Comparison of ENCODE assay signal across 32 mouse cellular contexts in genomic region chr17:47479887-47480286, GRCm38 (mm10). TPM values are rescaled to one million over a fixed set of nuclear protein-coding genes. Genes with fewer than 3 reads are reported as not detected.
A peak's percentile ranks its signal among the peaks of the same experiment; 100 is the strongest.
DNase-seq lines count a peak whose midpoint lies in the region; ATAC-seq lines count a peak whose summit lies in the region.
"Had no signal": no experiment of that assay in that cellular context is flagged by ENCODE, and none has a peak within 500 bp of the region (broad histone marks: within the 10 kb centered on the region; RNA-seq: fewer than 3 reads in every experiment).

No protein-coding gene starts in this region.

- no peak overlapping the region for H3K4me3 ChIP-seq in heart, embryonic 10.5 days
- no peak overlapping the region for H3K4me3 ChIP-seq in heart, embryonic 13.5 days
- H3K4me3 ChIP-seq in forebrain, embryonic 16.5 days (replicated peaks; ENCODE audit: low read length) = no peak overlapping the region
- H3K4me3 ChIP-seq: embryonic facial prominence, embryonic 10.5 days; embryonic facial prominence, embryonic 13.5 days; erythroblast, embryonic 14.5 days; forebrain, embryonic 12.5 days; forebrain, embryonic 15.5 days; heart, adult 2 months; hindbrain, embryonic 12.5 days; hindbrain, embryonic 15.5 days; intestine, embryonic 15.5 days had no signal

- no peak for ATAC-seq in heart, embryonic 13.5 days (ENCODE audit: extremely low read depth, insufficient number of reproducible peaks, low FRiP score, low TSS enrichment)
- no peak for ATAC-seq in forebrain, embryonic 16.5 days
- ATAC-seq: activated CD4-positive, CD25-positive, alpha-beta regulatory T cell, adult 4 months; forebrain, embryonic 15.5 days; intestine, embryonic 15.5 days had no signal

- no peak for DNase-seq in heart, embryonic 10.5 days (ENCODE audit: low spot score)
- DNase-seq in heart, postnatal 25 days (ENCODE audit: low spot score) = no peak
- no peak for DNase-seq in heart, adult 9 months (ENCODE audit: low spot score in 2 of 2)
- DNase-seq in 416B (ENCODE audit: low read depth) = peak; percentile 15
- DNase-seq: adrenal gland, adult 8-10 months; adrenal gland, postnatal 25 days; B cell, adult 2 months; cerebellum, adult 11-12 months; cerebellum, adult 8-10 months; cerebellum, postnatal 10 days; cerebellum, postnatal 36 days; embryo, embryonic 11 days; gastrocnemius, postnatal 10 days; gastrocnemius, postnatal 36 days; heart, adult 2 months; kidney, adult 11 months; kidney, adult 9 months had no signal

- peaks cover 34% of the 10 kb centered on the region for H3K4me1 ChIP-seq in heart, embryonic 10.5 days
- H3K4me1 ChIP-seq in heart, embryonic 13.5 days = peaks cover 17% of the 10 kb centered on the region
- no peaks in the 10 kb centered on the region for H3K4me1 ChIP-seq in forebrain, embryonic 16.5 days (replicated peaks; ENCODE audit: control insufficient read depth, insufficient read depth, low read length)
- H3K4me1 ChIP-seq: forebrain, embryonic 15.5 days; hindbrain, embryonic 15.5 days had no signal

- peak overlapping the region; percentile 70 for H3K27ac ChIP-seq in heart, embryonic 10.5 days
- peak overlapping the region; percentile 20 for H3K27ac ChIP-seq in heart, embryonic 13.5 days (replicated peaks)
- H3K27ac ChIP-seq in forebrain, embryonic 16.5 days (ENCODE audit: low read length) = no peak overlapping the region
- H3K27ac ChIP-seq: embryonic facial prominence, embryonic 10.5 days; embryonic facial prominence, embryonic 13.5 days; forebrain, embryonic 12.5 days; forebrain, embryonic 15.5 days; heart, adult 2 months; hindbrain, embryonic 12.5 days; hindbrain, embryonic 15.5 days; intestine, embryonic 15.5 days had no signal

- H3K27me3 ChIP-seq in heart, embryonic 10.5 days (ENCODE audit: insufficient read depth, poor library complexity, severe bottlenecking) = no peaks in the 10 kb centered on the region
- no peaks in the 10 kb centered on the region for H3K27me3 ChIP-seq in heart, embryonic 13.5 days (replicated peaks)
- H3K27me3 ChIP-seq in forebrain, embryonic 16.5 days (replicated peaks; ENCODE audit: control insufficient read depth, insufficient read depth, low read length) = no peaks in the 10 kb centered on the region
- H3K27me3 ChIP-seq: embryonic facial prominence, embryonic 13.5 days; forebrain, embryonic 12.5 days; forebrain, embryonic 15.5 days; hindbrain, embryonic 12.5 days; hindbrain, embryonic 15.5 days; intestine, embryonic 15.5 days had no signal

- 30% methylated on average over 3 of the region's 3 CpGs for WGBS in heart, embryonic 10.5 days
- 26% methylated on average over 3 of the region's 3 CpGs for WGBS in heart, embryonic 13.5 days
- 77% methylated on average over 3 of the region's 3 CpGs for WGBS in forebrain, embryonic 16.5 days

- H3K9ac ChIP-seq in heart, embryonic 13.5 days = no peak overlapping the region
- H3K9ac ChIP-seq in forebrain, embryonic 16.5 days (replicated peaks; ENCODE audit: low read depth, low read length) = no peak overlapping the region
- H3K9ac ChIP-seq: embryonic facial prominence, embryonic 13.5 days; forebrain, embryonic 12.5 days; forebrain, embryonic 15.5 days; hindbrain, embryonic 12.5 days; hindbrain, embryonic 15.5 days; intestine, embryonic 15.5 days had no signal

- no peaks in the 10 kb centered on the region for H3K9me3 ChIP-seq in heart, embryonic 10.5 days
- no peaks in the 10 kb centered on the region for H3K9me3 ChIP-seq in heart, embryonic 13.5 days
- H3K9me3 ChIP-seq in forebrain, embryonic 16.5 days (ENCODE audit: control insufficient read depth, low read length) = no peaks in the 10 kb centered on the region
- H3K9me3 ChIP-seq: embryonic facial prominence, embryonic 10.5 days; embryonic facial prominence, embryonic 13.5 days; forebrain, embryonic 12.5 days; forebrain, embryonic 15.5 days; hindbrain, embryonic 12.5 days; hindbrain, embryonic 15.5 days; intestine, embryonic 15.5 days had no signal

- intact Hi-C loops in heart, postnatal 25 days (cut with DNase I) = loop anchor here (5.0 to 10.0 kb wide), 3 partner anchors 73 to 445 kb away; no protein-coding TSS in a partner anchor

- H3K4me2 ChIP-seq in heart, embryonic 13.5 days = no peak overlapping the region
- no peak overlapping the region for H3K4me2 ChIP-seq in forebrain, embryonic 16.5 days (ENCODE audit: low read length)
- H3K4me2 ChIP-seq: embryonic facial prominence, embryonic 13.5 days; forebrain, embryonic 12.5 days; forebrain, embryonic 15.5 days; hindbrain, embryonic 12.5 days; hindbrain, embryonic 15.5 days; intestine, embryonic 15.5 days had no signal

- H3K36me3 ChIP-seq in heart, embryonic 10.5 days = no peaks in the 10 kb centered on the region
- no peaks in the 10 kb centered on the region for H3K36me3 ChIP-seq in heart, embryonic 13.5 days
- no peaks in the 10 kb centered on the region for H3K36me3 ChIP-seq in forebrain, embryonic 16.5 days (ENCODE audit: control insufficient read depth, insufficient read depth)
- H3K36me3 ChIP-seq: embryonic facial prominence, embryonic 10.5 days; embryonic facial prominence, embryonic 13.5 days; forebrain, embryonic 12.5 days; forebrain, embryonic 15.5 days; G1E; hindbrain, embryonic 12.5 days; hindbrain, embryonic 15.5 days; intestine, embryonic 15.5 days had no signal

RNA-seq across cellular contexts. Expression of gene Taf8, which starts 22.2 kb away (rescaled TPM):
- polyA plus RNA-seq in heart, embryonic 10.5 days (2016; fragmentation: Nextera tagmentation; extraction: Ambion mirVana) = 23.0 and 28.5 TPM in 2 replicates
- 10 to 100 TPM in 1 of 2 experiments, 1 to 10 TPM in 1; 10.0 to 11.4 TPM for total RNA-seq in heart, postnatal 25 days (2021)
- 18.4 and 19.4 TPM in 2 replicates for polyA plus RNA-seq in heart, embryonic 13.5 days (2015; fragmentation: Nextera tagmentation; extraction: Ambion mirVana)
- polyA plus RNA-seq in forebrain, embryonic 16.5 days (2015; fragmentation: Nextera tagmentation; extraction: Ambion mirVana) = 24.9 and 25.7 TPM in 2 replicates

RNA-seq across cellular contexts. Expression of gene Ccnd3, which starts 25.0 kb away (rescaled TPM):
- polyA plus RNA-seq in heart, embryonic 10.5 days (2016; fragmentation: Nextera tagmentation; extraction: Ambion mirVana) = 552 and 644 TPM in 2 replicates
- total RNA-seq in heart, postnatal 25 days (2021) = 10 to 100 TPM; 75.6 to 87.9 TPM
- 451 and 478 TPM in 2 replicates for polyA plus RNA-seq in heart, embryonic 13.5 days (2015; fragmentation: Nextera tagmentation; extraction: Ambion mirVana)
- polyA plus RNA-seq in forebrain, embryonic 16.5 days (2015; fragmentation: Nextera tagmentation; extraction: Ambion mirVana) = 58.5 and 66.0 TPM in 2 replicates

RNA-seq across cellular contexts. Expression of gene 1700001C19Rik, which starts 42.7 kb away (rescaled TPM):
- polyA plus RNA-seq in heart, embryonic 10.5 days (2016; fragmentation: Nextera tagmentation; extraction: Ambion mirVana) = 0.63 and 1.3 TPM in 2 replicates
- total RNA-seq in heart, postnatal 25 days (2021) = not detected
- 0.66 and 0.99 TPM in 2 replicates for polyA plus RNA-seq in heart, embryonic 13.5 days (2015; fragmentation: Nextera tagmentation; extraction: Ambion mirVana)
- 0.55 and 0.86 TPM in 2 replicates for polyA plus RNA-seq in forebrain, embryonic 16.5 days (2015; fragmentation: Nextera tagmentation; extraction: Ambion mirVana)
- total RNA-seq: adrenal gland, postnatal 25 days; CH12.LX; G1E; gastrocnemius, adult 18-20 months; gastrocnemius, postnatal 10 days; gastrocnemius, postnatal 36 days; granulocyte monocyte progenitor cell, adult 5-6 weeks; heart, adult 2 months had no signal
- polyA plus RNA-seq: activated CD4-positive, CD25-positive, alpha-beta regulatory T cell, adult 4 months; embryonic facial prominence, embryonic 10.5 days; erythroblast, embryonic 14.5 days; G1E had no signal

RNA-seq across cellular contexts. Expression of gene AI661453, which starts 43.5 kb away (rescaled TPM):
- polyA plus RNA-seq in heart, embryonic 10.5 days (2016; fragmentation: Nextera tagmentation; extraction: Ambion mirVana) = 0.99 and 1.1 TPM in 2 replicates
- total RNA-seq in heart, postnatal 25 days (2021) = 1 to 10 TPM in 1 of 2 experiments, under 1 TPM in 1; 0.96 to 2.0 TPM
- polyA plus RNA-seq in heart, embryonic 13.5 days (2015; fragmentation: Nextera tagmentation; extraction: Ambion mirVana) = 0.82 and 1.2 TPM in 2 replicates
- polyA plus RNA-seq in forebrain, embryonic 16.5 days (2015; fragmentation: Nextera tagmentation; extraction: Ambion mirVana) = 0.19 and 0.22 TPM in 2 replicates
- total RNA-seq: CH12.LX had no signal
- polyA plus RNA-seq: erythroblast, embryonic 14.5 days had no signal
